Mouse (Mus musculus) cerebellum, postnatal 14 days (tissue): ENCODE results near the gene Fam155a.

ENCODE experiments used
- DNase-seq, 2 experiments: peaks; one replicate each; pipeline ENCODE4 v3.0.0; 2021; ENCODE audit warnings: mixed read lengths in 2 of 2

The Fam155a gene

DNA sequence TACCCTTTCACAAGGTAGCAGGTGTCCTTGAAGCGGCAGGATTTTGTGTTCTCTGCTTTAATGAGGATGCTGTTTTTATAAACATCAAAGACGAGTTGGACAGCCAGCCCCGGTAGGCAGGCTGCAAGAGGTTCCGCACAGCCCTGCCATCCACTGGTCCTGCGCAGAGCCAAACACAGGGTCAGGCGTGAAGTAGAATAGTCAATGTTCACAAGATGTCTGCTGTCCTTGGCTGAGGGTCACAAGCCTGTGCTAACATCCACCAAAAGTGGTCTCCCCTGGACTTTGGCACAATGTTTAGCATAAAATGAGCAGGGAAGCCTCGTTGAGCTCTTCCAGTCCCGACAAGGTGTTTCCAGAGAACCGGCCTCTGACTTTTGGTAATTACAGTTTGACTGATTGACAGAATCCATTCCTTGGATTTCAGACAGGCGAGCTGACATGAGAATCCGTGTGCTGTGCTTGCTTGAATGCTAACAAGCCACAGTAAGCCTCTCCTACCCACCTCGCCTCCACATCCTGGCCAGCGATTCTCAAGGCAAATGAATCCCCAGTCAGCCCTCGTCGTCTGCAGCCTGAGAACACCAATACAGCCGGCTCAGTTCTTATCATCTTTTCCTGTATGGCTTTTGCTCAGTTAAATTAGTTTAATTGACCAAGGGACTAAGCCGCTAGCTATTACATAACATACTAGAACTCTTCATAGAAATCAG is 522.7 kb downstream of the Fam155a start:
- peak; percentile 20 to 24 for DNase-seq

DNA sequence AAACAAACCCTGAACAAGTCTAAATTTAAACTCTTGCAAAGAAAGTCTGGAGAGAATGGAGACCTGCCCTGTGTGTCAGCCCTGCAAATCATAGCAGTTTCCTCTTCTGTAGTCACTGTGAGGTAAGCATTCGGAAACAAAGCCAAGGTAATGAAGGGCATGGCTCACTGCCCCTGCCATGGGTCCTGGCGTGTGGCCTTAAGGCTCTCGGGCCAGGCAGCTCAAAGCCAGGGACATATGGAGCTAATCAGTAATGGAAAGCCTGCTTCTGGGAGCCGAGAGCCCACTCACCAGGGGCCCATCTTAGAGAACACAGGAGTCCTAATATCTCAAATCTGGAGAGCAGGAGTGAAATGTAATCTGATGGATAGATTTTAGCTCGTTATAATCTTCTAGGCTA is 525.0 kb downstream of the Fam155a start:
- peak; percentile 82 to 91 for DNase-seq

DNA sequence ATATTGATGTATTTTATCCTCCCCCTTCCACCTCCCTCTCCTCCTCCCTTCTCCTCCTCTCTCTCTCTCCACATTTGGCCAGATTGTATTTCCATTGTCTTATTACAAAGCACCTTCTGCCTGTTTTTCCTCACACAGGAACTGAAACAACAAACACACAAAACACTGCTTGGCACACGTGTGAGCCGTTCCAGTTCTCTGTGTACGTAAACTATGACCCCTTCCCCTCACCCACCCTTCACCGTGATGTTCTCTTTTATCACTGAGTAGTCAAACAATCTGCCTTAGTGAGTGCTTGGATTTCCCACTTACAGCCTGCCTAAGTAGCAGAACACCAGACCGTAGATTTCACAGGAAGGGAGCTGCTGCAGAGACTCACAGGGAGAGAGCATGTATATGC is 530.0 kb downstream of the Fam155a start:
- DNase-seq, result no peak

DNA sequence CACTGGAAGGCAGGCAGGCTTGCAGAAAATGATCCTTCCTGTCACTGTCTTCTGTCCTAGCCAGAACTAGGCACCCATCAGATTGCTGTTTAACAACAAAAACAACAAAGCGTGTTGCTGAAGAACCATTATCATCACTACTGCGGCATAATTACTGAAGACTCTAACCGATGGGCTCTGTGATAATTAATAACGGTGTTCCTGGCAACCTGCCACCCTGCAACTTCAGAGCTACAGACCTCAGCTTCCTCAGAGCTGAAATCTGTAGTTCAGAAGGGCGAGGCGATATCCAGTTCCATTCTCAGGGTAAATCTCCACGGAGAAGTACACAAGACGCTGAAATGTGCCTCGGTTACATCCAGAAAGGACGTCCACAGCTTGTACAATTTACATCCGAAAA is 531.2 kb downstream of the Fam155a start:
- peak in 1 of 2 experiments; percentile 18 for DNase-seq

DNA sequence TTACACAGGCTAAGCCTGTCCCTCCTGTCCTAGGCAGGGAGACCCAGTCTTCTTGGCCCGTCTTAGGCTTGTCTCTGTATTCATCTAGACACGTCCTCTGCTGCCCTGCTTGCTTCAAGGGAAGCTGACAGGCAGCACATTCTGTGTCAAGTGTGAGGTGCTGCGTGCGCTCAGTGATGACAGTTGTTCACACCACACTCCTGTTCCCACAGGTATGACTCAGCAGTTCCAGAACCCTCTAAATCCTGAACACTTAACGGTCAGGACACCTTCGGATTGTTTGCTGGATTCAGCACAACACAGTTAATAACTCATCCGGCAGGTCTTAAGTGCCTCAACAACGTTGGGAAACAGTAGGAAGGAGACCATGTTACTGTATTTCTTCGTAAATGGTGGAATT is 532.0 kb downstream of the Fam155a start:
- no peak for DNase-seq

DNA sequence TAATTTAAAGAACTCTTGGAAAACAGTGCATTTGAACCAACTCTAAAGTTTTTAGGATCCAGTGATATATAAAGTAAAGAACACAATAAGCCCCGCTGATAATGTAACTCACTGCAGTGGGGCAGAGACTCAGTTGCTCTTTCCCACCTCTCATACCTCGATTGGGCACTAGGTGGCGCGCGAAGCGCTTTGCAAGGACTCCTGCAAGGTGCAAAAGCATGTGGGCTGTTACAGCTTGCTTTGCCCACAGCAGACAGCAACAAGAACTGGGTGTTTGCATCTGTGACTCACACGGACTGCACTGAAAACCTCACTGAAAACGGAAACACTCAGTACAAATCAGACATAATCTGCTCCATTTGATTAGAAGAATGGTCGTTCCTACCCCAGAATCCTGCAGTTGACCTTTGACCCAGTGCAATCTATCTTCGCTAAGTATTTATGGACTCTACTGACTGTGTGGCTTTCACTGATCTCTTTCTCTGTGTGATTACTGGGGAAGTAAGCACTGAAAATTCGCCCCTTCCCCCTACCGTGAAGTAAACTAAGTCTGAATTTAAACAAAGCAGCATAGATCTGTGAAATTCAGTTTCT is 537.5 kb downstream of the Fam155a start:
- peak; percentile 98 to 99 for DNase-seq

DNA sequence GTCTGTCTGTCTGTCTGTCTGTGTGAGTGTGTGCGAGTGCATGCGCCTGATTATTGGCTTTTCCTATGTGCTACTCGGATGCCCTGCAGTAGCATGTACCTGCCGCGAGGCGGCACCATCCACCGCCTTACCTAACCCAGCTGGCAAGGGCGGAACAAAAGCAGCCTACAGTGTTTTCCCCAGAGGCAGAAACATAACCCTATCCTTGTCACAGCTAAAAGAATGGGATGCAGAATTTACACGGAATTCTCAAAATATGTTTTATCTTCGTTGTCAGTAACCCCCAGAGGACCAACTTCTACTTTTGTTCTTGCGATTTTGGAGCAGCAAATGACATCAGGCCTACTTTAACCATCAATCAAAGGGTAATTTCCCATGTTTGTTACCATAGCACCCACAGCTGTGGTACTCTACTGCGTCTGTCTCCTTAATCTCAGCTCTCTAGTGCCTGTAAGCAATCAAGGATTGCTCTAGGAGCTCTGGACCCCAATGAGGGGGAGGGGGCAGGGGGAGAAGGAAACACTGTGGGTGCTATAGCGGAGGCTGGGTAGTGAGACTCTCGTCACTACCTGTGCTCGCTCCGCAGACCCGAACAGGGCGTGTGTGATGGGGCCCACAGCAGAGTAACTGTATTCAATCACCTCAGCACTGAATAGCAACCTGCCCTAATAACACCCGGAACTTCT is 543.0 kb downstream of the Fam155a start:
- peak; percentile 80 to 81 for DNase-seq

DNA sequence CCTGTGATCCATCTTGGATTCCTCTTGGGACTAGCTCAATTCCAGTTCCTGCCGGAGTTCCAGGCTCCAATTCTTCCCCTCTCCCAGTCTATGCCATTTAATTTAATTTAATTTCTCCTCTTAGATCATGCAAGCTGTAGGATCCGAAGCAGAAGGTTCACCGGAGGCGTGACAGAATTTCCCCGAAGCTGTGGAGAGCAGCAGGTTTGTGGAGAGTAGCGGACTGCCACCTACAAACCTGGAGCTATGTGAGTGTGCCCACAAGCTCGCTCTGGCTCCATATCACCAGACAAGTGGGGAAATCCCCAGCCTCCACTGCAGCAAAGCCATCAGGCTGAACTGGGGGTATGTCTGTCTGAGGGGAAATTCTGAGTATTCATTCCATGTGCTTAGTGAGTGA is 544.2 kb downstream of the Fam155a start:
- DNase-seq, result no peak

DNA sequence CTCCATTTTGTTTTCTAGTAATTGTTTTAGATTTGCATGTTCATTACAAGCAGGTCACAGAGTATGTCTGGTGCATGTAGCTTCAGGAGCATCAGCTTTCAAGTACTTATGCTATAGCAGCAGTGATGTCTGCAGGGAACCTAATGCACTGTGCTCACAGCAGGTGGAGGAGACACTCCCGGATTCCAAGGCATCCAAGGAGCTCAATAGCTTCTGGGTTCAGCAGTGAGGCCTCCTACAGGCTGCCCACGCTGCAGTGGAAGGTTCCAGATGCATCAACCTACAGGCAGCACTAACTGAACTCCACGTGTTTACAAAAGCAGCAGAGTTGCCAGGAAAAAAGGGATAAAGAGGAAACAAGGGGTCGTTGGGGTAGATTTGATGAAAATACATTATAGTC is 559.2 kb downstream of the Fam155a start:
- no peak for DNase-seq

DNA sequence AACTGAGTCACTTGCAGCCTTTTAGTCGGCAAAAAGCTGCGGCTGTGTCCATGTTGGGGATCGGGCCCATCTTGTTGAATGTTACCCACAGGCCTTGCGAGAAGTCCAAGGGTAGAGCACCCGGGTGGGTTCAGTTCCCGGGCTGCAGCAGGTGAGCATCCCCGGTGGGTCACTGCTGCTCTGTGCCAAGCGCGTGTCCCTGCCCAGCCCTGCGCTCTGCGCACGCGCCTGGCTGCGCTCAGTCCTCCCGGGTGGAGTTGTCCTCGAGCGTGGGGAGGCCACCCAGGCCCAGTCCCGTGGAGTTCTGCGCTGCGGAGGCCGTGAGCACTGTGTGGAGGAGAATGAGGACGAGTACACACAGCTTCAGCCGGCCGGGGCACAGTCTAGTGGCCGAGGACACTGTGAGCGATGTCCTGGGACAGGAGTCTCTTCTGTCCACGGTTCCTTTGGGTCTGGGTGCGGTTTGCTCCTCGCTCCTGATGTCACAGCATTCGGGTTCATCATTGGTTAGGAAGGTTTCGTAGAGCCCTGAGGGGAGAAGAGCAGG is 563.4 kb downstream of the Fam155a start:
- no peak for DNase-seq

DNA sequence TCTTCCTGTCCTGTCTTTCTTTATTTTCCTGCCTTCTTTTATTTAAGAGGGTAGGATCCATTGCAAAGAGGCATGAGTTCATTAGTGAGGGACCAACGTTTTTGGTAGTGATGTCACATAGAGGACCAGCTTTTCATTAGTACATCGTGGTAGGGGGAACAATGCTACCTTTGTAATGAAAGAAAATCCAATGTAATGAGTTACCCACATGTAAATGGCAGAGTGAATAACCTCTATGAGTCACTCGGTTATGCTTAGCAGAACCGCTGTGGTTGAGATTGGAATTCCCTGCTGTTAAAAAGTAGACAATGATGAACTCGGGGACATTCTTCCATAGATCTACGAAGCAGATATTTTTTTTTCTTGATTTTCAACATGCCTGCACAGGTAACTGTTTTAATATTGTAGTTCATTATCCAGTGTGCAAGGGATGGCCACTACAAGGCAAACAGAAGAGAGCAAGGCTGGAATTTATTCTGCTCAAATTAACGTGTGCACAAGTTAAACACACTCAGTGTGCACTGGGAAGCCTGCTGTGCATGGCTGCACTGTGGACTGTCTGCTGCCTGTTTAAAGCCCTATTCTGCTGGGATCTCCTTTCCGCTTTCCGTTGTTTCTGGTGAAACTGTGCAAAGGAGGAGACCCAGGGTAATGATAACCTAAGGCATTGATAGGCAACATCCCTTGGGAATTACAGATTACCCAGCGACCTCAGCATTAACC is 566.5 kb downstream of the Fam155a start:
- DNase-seq, result no peak

DNA sequence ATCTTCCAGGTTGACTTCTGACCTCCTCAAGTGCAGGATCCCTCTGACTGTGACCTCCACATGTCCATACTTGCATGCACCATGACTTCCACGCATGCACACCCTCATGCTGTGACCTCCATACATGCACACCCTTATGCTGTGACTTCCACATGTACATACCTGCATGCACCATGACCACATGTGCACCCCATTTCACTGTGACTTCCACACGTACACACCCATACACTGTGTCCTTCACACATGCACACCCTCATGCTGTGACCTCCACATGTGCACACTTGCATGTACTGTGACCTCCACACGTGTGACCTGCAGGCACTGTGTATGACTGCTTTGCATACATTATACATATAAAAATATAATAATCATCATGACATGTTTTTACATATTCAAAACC is 570.9 kb downstream of the Fam155a start:
- DNase-seq, result no peak

DNA sequence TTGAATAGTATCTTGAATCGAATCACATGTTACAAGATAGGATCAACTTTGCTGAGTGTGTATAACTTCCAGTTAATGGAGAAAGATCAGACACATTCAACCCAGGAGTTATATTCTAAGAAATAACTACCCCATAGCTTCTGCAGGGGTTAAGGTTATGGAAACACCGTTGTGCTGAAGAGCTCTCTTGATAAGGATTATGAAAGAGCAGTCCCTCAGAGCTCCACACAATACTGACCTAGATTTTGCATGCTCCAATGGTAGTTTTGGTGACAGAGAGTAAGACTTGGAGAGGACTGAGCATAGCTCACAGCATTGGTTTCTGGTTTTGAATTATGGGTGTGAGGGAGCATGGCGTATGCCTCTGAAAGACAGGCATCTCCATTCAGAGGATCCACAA is 579.3 kb downstream of the Fam155a start:
- DNase-seq, result no peak

DNA sequence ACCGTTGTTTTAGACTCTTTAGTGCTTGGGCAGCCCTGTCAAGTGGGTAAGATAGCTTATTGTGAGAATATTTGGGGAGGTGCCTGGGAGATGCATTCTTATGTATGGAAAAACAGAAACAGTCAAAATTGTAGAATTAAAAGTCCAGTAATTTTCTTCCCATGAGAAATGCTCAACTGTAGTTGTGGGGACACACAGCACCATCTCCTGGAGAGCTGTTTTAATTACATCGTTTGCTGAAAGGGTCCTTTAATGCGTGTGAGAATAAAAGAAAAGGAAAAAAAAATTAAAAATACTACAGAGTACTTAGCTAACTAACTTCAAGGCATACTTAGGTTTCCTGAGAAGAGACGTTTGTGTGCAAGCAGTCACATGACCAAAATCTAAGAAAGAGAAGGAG is 582.3 kb downstream of the Fam155a start:
- peak; percentile 21 to 26 for DNase-seq

DNA sequence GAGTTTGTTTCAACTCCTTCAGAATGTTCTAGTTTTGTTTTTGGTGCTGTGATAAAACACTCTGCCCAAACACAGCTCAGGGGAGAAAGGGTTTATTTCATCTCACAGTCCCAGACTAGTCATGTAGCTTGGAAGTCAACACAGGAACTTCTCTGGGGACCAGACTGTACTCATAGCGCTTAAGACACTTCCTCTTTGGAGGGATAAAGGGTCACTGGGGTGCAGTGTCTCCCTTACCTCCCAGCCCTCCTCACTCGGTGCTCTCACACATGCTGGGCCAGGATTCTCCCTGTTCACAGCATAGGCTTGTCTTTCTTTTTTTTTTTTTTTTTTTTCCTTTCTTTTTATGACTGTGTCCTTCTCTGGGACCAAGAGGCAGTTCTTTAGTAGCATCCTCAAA is 585.8 kb downstream of the Fam155a start:
- no peak for DNase-seq

DNA sequence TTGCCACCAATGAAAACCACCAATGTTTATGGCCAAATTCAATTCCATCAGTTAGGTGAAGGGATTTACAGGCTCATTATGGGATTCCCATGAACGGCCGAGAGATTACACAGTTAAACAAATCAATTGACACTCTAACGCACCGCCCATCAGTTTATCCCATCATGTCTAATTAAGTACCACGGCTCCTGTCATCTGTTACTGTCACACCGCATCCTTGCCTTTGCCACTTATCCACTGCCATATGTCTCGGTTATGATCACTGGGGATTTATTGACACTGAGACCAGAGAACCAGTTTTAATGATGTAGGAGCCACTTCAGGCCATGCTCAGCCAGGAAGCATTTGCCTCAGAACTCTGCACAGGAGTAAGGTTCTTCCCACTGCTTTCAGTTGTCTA is 588.5 kb downstream of the Fam155a start:
- DNase-seq, result no peak

DNA sequence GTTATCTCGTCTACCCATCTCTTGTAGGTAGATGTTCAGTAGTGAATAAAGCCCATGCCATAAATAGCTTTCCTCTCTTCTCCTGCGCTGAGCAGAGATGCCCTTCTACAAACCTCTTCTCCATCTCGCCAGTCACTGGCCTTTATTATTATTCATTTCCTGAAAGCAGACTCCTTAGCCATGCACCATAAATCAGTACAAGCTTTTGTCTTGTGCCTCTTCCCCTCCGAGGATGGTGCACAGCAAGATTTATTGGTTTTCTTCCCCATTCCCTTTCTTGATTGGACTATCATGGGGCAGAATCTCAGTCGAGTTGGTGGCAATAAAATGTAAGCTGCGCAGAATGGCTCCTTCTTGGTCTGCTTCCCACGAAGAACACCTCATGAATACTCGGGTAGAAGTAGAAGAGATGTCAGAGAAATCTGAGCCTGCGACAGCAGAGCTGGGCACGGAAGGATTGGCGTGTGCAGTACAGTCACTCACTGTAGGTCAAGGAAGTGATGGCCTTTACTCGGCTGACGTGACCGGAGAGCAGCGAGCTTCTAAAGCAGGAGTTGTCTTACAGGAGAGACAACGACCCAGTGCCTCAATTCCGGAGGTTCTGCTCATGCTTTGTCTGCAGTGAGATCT is 590.2 kb downstream of the Fam155a start:
- no peak for DNase-seq

DNA sequence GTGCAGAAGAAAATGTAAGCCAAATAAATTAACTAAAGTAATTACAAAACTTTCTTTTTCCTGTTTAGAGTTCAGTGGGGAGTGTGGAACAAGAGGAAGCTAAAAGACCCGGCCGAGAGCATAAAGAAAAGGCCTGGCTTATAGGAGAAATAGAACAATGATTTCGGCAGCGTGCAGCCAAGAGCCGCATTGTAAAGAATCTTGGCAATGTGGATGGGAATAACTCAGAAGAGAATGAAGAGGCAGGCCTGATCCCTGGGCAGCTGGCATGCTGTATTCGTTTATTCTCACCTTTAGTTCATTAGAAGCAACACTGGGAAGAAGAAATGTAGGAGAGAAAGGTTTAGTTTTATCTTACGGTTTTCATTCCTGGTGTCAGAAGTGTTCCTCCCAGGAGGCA is 594.0 kb downstream of the Fam155a start:
- no peak for DNase-seq

DNA sequence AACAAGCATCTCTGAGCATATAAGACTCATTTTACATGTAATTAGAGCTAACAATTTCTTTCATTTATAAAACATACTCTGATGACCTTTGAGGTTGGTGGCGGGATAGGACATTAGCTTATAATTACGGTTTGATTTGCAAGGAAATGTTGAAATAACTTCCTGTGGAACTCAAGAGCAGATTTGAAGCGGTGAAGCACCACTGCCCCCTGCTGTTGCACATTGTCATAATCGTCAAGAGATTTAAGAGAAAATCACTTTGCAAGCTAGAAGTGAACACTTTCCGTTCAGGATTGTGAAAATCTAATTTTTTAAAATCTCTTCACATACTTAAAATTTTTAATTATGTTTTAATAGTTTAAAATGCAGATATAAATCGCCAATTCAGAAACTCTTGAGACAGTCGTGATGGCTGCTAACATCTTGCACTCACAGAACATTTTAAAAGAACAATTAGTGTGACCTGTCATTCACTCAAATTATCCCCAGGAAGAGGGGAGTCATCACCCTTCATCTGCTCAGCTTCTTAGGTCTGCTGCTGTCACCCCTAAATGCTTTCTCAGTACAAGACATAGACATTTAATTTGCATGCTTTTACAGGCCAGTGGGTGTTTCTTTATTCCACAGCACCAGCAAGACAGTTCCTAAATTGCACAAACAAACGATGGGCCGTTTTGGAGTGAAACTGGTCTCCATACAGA is 595.9 kb downstream of the Fam155a start:
- DNase-seq, result peak; percentile 78 to 85

DNA sequence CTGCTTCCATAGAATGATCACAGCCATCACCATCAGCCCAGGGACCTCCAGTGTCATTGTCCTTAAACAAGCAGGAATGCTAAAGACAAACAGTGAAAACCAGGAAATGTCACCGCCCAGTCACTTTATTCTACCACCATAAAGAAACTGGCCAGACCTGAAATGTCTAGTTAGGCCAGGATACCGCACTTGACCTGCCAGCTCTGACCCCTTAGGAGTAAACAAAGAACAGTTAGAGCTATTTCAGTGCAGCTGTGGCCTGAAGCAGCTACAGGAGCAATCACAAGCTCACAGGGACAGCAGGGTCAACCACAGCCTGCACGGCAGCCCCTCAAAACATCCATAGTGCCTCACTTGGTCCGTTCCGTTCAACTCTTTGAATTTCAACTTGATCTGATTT is 599.1 kb downstream of the Fam155a start:
- no peak for DNase-seq

DNA sequence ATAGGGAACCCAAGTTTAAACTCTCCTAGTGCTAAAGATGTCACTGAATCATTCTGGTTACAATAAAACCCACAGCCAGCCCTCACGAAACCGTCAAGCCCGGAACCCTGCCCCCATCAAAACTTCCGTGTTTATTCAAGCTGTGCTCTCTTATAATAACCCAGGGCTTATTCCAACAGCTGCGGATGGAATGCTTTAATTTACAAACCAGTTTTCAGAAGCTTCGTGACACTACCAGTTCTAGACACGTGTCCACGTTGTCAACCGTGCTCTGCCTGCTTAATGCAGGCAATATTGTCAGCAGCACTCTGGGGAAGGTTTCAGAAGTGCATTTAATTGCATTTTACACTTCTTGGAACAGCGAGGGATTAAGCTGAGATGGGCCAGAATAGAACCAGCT is 603.0 kb downstream of the Fam155a start:
- DNase-seq, result no peak

DNA sequence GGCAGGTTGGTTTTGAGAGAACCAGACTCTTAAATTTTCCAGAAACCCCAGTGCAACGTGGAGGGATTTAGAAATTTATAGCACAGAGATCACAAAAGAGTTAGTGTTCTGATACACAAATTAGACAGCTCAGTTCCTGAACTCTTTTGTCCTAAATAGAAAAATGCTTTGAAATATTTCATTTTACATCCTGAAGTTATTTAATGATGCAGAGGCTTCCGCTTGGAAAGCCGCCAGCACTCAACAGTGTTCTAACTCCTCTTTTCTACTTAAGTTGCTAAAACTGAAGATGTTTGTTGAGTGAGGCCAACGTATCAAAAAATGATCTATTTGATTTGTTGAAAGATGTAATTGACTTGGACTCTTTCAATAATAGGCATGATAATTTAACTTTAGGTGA is 609.4 kb downstream of the Fam155a start:
- no peak for DNase-seq
